Mouse (Mus musculus) large intestine, adult 2 months (tissue): ENCODE results near the gene Mad2l2. TPM values are rescaled to one million over a fixed set of nuclear protein-coding genes. Genes with fewer than 3 reads are reported as not detected.
"Not testable (repeated sequence)": the region's sequence is repeated elsewhere in the genome, so short reads cannot be mapped to it uniquely, and the experiment has no call there.

Source experiments
- DNase-seq: peaks from one replicate; pipeline ENCODE4 v3.0.0-alpha.2; 2012; ENCODE audit warnings: low read depth, low spot score
- WGBS: fragments of 180-500 bp; shearing (Covaris S2); methylation state at CpG from one replicate; pipeline ENCODE4 v1.1.7; 2018; 5-methylcytosine and 5-hydroxymethylcytosine counted together
- polyA plus RNA-seq: library from polyadenylated mRNA; depleted of rRNA; stranded (reverse); fragments of >200 nt; gene quantifications from 2 replicates; pipeline ENCODE4 v1.2.3, GENCODE M21; 2012

Gene Mad2l2
- polyA plus RNA-seq, 1 experiment = 21.5 TPM

- 87% methylated on average over 3 of the region's 3 CpGs for WGBS
- no peak for DNase-seq
Observed at GRCm38 (mm10) chr4:148104146-148104545, 26.0 kb upstream of the Mad2l2 start.

GRCm38 (mm10) chr4:148107621-148108291 lies 22.4 kb upstream of the Mad2l2 start:
- no peak for DNase-seq
- 59% methylated on average over 22 of the region's 22 CpGs for WGBS

- no peak for DNase-seq
- WGBS = 54% methylated on average over 7 of the region's 7 CpGs
Observed at GRCm38 (mm10) chr4:148108565-148109100, 21.6 kb upstream of the Mad2l2 start.

- no peak for DNase-seq
- WGBS = 80% methylated on average over 5 of the region's 5 CpGs
Observed at GRCm38 (mm10) chr4:148109215-148109614, 21.0 kb upstream of the Mad2l2 start.

GRCm38 (mm10) chr4:148112519-148112918 lies 17.7 kb upstream of the Mad2l2 start:
- WGBS = 40% methylated on average over 12 of the region's 12 CpGs
- DNase-seq = no peak

- DNase-seq = peak; percentile 70
- 4% methylated on average over 15 of the region's 15 CpGs for WGBS
Observed at GRCm38 (mm10) chr4:148114758-148115391, 15.3 kb upstream of the Mad2l2 start.

- no peak for DNase-seq
Observed at GRCm38 (mm10) chr4:148115467-148115866, 14.7 kb upstream of the Mad2l2 start.

GRCm38 (mm10) chr4:148116657-148117056 lies 13.5 kb upstream of the Mad2l2 start:
- DNase-seq = no peak
- 71% methylated on average over 4 of the region's 4 CpGs for WGBS

More at GRCm38 (mm10) chr4:148115467-148115866, 14.7 kb upstream of the Mad2l2 start:
- 5% methylated on average over 15 of the region's 15 CpGs for WGBS

- WGBS = 76% methylated on average over 4 of the region's 4 CpGs
- DNase-seq = no peak
Observed at GRCm38 (mm10) chr4:148117392-148117791, 12.8 kb upstream of the Mad2l2 start.

- 73% methylated on average over 9 of the region's 9 CpGs for WGBS
- not testable (repeated sequence) for DNase-seq
Observed at GRCm38 (mm10) chr4:148119578-148119977, 10.6 kb upstream of the Mad2l2 start.

GRCm38 (mm10) chr4:148120555-148120954 lies 9.6 kb upstream of the Mad2l2 start:
- DNase-seq = no peak
- 53% methylated on average over 9 of the region's 9 CpGs for WGBS

GRCm38 (mm10) chr4:148121362-148121761 lies 8.8 kb upstream of the Mad2l2 start:
- no peak for DNase-seq
- WGBS = 74% methylated on average over 4 of the region's 4 CpGs

- WGBS = 32% methylated on average over 6 of the region's 6 CpGs
- no peak for DNase-seq
Observed at GRCm38 (mm10) chr4:148121982-148122693, 8.0 kb upstream of the Mad2l2 start.

- no peak for DNase-seq
- WGBS = 41% methylated on average over 3 of the region's 3 CpGs
Observed at GRCm38 (mm10) chr4:148122694-148123066, 7.5 kb upstream of the Mad2l2 start.

- 50% methylated on average over 1 of the region's 1 CpGs for WGBS
- no peak for DNase-seq
Observed at GRCm38 (mm10) chr4:148128241-148128640, 1.9 kb upstream of the Mad2l2 start.

- 55% methylated on average over 2 of the region's 2 CpGs for WGBS
- DNase-seq = no peak
Observed at GRCm38 (mm10) chr4:148128672-148129071, 1.5 kb upstream of the Mad2l2 start.

GRCm38 (mm10) chr4:148130561-148131413 lies 603 bp downstream of the Mad2l2 start, which contains the start of gene Draxin:
TSS of gene Draxin (minus strand) at chr4:148130698.
- no peak for DNase-seq
- 1% methylated on average over 77 of the region's 87 CpGs for whole genome bisulfite sequencing

GRCm38 (mm10) chr4:148131497-148132081 lies 1.4 kb downstream of the Mad2l2 start:
- DNase-seq = no peak
- 3% methylated on average over 21 of the region's 21 CpGs for WGBS

- WGBS = 58% methylated on average over 8 of the region's 8 CpGs
- DNase-seq = no peak
Observed at GRCm38 (mm10) chr4:148134988-148135387, 4.8 kb downstream of the Mad2l2 start.
